8 mouse cellular contexts compared by ENCODE assay signal in the genomic region with DNA sequence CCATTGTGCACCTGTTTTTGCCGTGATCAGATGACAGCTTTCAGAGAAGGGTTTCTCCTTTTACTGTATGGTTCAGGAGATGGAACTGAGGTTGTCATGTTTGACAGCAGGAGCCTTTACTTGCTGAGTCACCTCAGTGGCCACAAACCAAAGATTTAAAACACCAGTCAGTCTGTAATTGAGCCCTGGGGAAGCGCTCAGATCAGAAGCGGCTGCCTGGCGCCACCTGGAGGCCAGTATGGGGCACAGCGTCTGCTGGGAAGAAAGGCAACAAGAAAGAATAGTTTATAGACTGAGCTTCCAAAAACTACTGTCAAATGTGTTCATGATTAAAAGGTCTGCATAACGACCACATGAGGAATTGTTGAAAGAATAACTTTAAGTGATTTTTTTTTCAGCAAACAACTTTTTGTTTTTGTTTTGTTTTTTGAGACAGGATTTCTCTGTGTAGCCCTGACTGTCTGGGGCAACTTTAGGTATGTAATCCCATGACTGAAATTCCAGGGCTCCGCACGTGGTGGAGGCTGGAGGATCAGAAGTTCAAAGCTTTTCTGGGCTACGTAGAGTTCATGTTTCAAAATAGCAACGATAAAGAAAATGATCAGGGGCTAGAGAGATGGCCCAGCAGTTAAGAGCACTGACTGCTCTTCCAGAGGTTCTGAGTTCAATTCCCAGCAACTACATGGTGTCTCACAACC. TPM values are rescaled to one million over a fixed set of nuclear protein-coding genes. Genes with fewer than 3 reads are reported as not detected.
DNase-seq lines count a peak whose midpoint lies in the region; ATAC-seq and TF ChIP-seq lines count a peak whose summit lies in the region.
"Had no signal": no experiment of that assay in that cellular context is flagged by ENCODE, and none has a peak within 500 bp of the region (broad histone marks: within the 10 kb centered on the region; RNA-seq: fewer than 3 reads in every experiment).

No protein-coding gene starts in this region.

- H3K9me3 ChIP-seq in hindbrain, postnatal 0 days (ENCODE audit: low read length) = no peaks in the 10 kb centered on the region
- no peaks in the 10 kb centered on the region for H3K9me3 ChIP-seq in liver, postnatal 0 days (ENCODE audit: low read length)

- H3K9ac ChIP-seq in hindbrain, postnatal 0 days (replicated peaks; ENCODE audit: low read length) = no peak overlapping the region
- H3K9ac ChIP-seq in liver, postnatal 0 days (replicated peaks) = no peak overlapping the region

- H3K4me2 ChIP-seq in hindbrain, postnatal 0 days (ENCODE audit: low read depth, low read length) = no peak overlapping the region
- H3K4me2 ChIP-seq in liver, postnatal 0 days (ENCODE audit: low read depth, low read length) = no peak overlapping the region

- no peak overlapping the region for H3K4me3 ChIP-seq in hindbrain, postnatal 0 days (ENCODE audit: low read length)
- no peak overlapping the region for H3K4me3 ChIP-seq in liver, postnatal 0 days (ENCODE audit: low read depth, low read length)

- H3K36me3 ChIP-seq in hindbrain, postnatal 0 days (ENCODE audit: insufficient read depth, low read length) = no peaks in the 10 kb centered on the region
- no peaks in the 10 kb centered on the region for H3K36me3 ChIP-seq in liver, postnatal 0 days (replicated peaks; ENCODE audit: insufficient read depth, low read length)

- TF ChIP-seq EP300 in liver, postnatal 0 days (IDR thresholded peaks at IDR 0.05; ENCODE audit: low read depth) = no peak

- DNase-seq in ovary, postnatal 36 days (ENCODE audit: low spot score) = peak; percentile 69
- no peak for DNase-seq in ovary, postnatal 10 days (ENCODE audit: low spot score)
- DNase-seq in adrenal gland, adult (ENCODE audit: inconsistent age in 2 of 2, low spot score in 1 of 2) = peak; percentile 77 to 91
- DNase-seq in embryo, embryonic 10.5 days (ENCODE audit: low spot score) = peak; percentile 84
- peak; percentile 82 for DNase-seq in hindbrain, postnatal 0 days (ENCODE audit: low spot score)
- DNase-seq in liver, postnatal 0 days = peak; percentile 79
- DNase-seq in right cerebral cortex, postnatal 36 days (ENCODE audit: low spot score in 2 of 2) = peak; percentile 18 to 37

- ATAC-seq in hindbrain, postnatal 0 days = no peak
- peak; percentile 11; the same call in 1 of the 2 replicates for ATAC-seq in liver, postnatal 0 days

- H3K27ac ChIP-seq in hindbrain, postnatal 0 days = no peak overlapping the region
- no peak overlapping the region for H3K27ac ChIP-seq in liver, postnatal 0 days (ENCODE audit: low read depth)

- TF ChIP-seq CTCF in hindbrain, postnatal 0 days (IDR thresholded peaks at IDR 0.05; ENCODE audit: low read depth) = peak; percentile 91
- TF ChIP-seq CTCF in liver, postnatal 0 days (IDR thresholded peaks at IDR 0.05; ENCODE audit: low read depth) = peak; percentile 95

- no peaks in the 10 kb centered on the region for H3K4me1 ChIP-seq in hindbrain, postnatal 0 days (ENCODE audit: insufficient read depth, low read length)
- H3K4me1 ChIP-seq in liver, postnatal 0 days (ENCODE audit: insufficient read depth) = peaks cover 9% of the 10 kb centered on the region; the same call in 1 of the 2 replicates

- 24% methylated on average over 10 of the region's 10 CpGs for WGBS in hindbrain, postnatal 0 days
- 20% methylated on average over 10 of the region's 10 CpGs for WGBS in liver, postnatal 0 days (ENCODE audit: insufficient replicate concordance)

- H3K27me3 ChIP-seq in hindbrain, postnatal 0 days (ENCODE audit: insufficient read depth, low read length) = no peaks in the 10 kb centered on the region
- H3K27me3 ChIP-seq in liver, postnatal 0 days (ENCODE audit: insufficient read depth, low read length) = no peaks in the 10 kb centered on the region

RNA-seq across cellular contexts. Expression of gene Fgf21, which starts 22.0 kb away (rescaled TPM):
- total RNA-seq in hindbrain, postnatal 0 days (2014; rRNA removed) = not detected in 2 replicates
- polyA plus RNA-seq in hindbrain, postnatal 0 days (2015; fragmentation: Nextera tagmentation; extraction: Ambion mirVana) = not detected in 2 replicates
- 7.6 and 7.8 TPM in 2 replicates for polyA plus RNA-seq in liver, postnatal 0 days (2015; fragmentation: Nextera tagmentation; extraction: Ambion mirVana)
- total RNA-seq: left cerebral cortex, adult 8-10 months had no signal

RNA-seq across cellular contexts. Expression of gene Bcat2, which starts 23.3 kb away (rescaled TPM):
- 11.1 and 17.8 TPM in 2 replicates for total RNA-seq in hindbrain, postnatal 0 days (2014; rRNA removed)
- 19.0 and 19.6 TPM in 2 replicates for polyA plus RNA-seq in hindbrain, postnatal 0 days (2015; fragmentation: Nextera tagmentation; extraction: Ambion mirVana)
- polyA plus RNA-seq in liver, postnatal 0 days (2015; fragmentation: Nextera tagmentation; extraction: Ambion mirVana) = 32.3 and 38.9 TPM in 2 replicates

RNA-seq across cellular contexts. Expression of gene Fut1, which starts 23.8 kb away (rescaled TPM):
- 0.18 TPM in 1 of 2 replicates, not detected in the other for total RNA-seq in hindbrain, postnatal 0 days (2014; rRNA removed)
- polyA plus RNA-seq in hindbrain, postnatal 0 days (2015; fragmentation: Nextera tagmentation; extraction: Ambion mirVana) = not detected in 2 replicates
- 0.56 TPM in 1 of 2 replicates, not detected in the other for polyA plus RNA-seq in liver, postnatal 0 days (2015; fragmentation: Nextera tagmentation; extraction: Ambion mirVana)

RNA-seq across cellular contexts. Expression of gene Izumo1, which starts 28.3 kb away (rescaled TPM):
- 0.10 and 0.54 TPM in 2 replicates for total RNA-seq in hindbrain, postnatal 0 days (2014; rRNA removed)
- polyA plus RNA-seq in hindbrain, postnatal 0 days (2015; fragmentation: Nextera tagmentation; extraction: Ambion mirVana) = 0.10 TPM in 1 of 2 replicates, not detected in the other
- 0.09 TPM in 1 of 2 replicates, not detected in the other for polyA plus RNA-seq in liver, postnatal 0 days (2015; fragmentation: Nextera tagmentation; extraction: Ambion mirVana)
- total RNA-seq: left cerebral cortex, adult 8-10 months had no signal

RNA-seq across cellular contexts. Expression of gene Rasip1, which starts 34.0 kb away (rescaled TPM):
- total RNA-seq in hindbrain, postnatal 0 days (2014; rRNA removed) = 36.4 and 39.8 TPM in 2 replicates
- 18.7 TPM in 2 replicates for polyA plus RNA-seq in hindbrain, postnatal 0 days (2015; fragmentation: Nextera tagmentation; extraction: Ambion mirVana)
- polyA plus RNA-seq in liver, postnatal 0 days (2015; fragmentation: Nextera tagmentation; extraction: Ambion mirVana) = 3.4 and 3.6 TPM in 2 replicates
